Mouse (Mus musculus): Measurements from ENCODE around the gene Kng1. TPM values are rescaled to one million over a fixed set of nuclear protein-coding genes. Genes with fewer than 3 reads are reported as not detected.
"Not testable (repeated sequence)": the region's sequence is repeated elsewhere in the genome, so short reads cannot be mapped to it uniquely, and the experiment has no call there.

The Kng1 gene
- polyA plus RNA-seq, 1 experiment, result 0.14 TPM

DNA sequence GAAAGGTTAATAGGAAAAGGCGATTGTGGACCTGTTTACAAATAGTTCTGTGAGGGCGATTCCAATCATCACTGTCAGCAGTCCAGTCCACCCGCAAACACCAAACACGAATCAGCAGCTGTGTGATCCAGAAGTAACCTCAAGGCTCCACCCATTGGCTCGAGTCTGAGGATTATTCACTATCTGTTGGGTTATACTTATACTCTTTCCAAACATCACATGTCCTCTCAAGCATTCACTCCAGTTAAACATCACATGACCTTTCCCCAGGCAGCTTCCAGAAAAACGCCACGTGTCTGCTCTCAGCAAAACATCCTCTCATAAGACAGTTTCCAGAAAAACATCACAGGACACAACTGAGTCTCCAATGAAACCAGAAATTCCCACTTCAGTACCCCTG lies 19.9 kb upstream of the Kng1 start:
- WGBS, result 53% methylated on average over 7 of the region's 7 CpGs

DNA sequence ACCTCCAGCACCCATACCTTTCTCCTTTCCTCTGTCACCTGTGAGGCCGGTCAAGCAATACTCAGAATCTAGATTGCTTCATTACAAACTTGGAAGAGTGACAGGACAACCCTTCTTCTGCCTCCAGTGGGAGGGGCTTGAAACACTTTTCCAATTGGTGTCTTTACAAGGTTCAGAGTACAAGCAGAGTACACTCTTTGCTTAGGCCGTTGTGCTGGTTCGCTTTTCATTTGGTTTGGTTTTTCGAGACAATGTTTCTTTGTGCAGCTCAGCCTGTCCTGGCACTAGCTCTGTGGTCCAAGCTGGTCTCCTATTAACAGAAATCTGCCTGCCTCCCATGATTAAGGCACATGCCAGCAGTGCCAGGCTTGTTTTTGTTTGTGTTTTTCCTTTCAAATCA lies 18.4 kb upstream of the Kng1 start:
- no peak overlapping the region for H3K4me3 ChIP-seq (replicated peaks; ENCODE audit: extremely low read depth, low read depth, low read length)

More for the DNA sequence above, 19.9 kb upstream of the Kng1 start:
- no peak for DNase-seq
- TF ChIP-seq POLR2A (IDR thresholded peaks at IDR 0.05; ENCODE audit: borderline replicate concordance, extremely low read depth, low read depth, low read length) (no peak), CTCF (IDR thresholded peaks at IDR 0.05; ENCODE audit: insufficient read depth, low read length) (no peak)
- no peak overlapping the region for H3K4me3 ChIP-seq (replicated peaks; ENCODE audit: extremely low read depth, low read depth, low read length)
- no peaks in the 10 kb centered on the region for H3K4me1 ChIP-seq (ENCODE audit: control insufficient read depth, insufficient read depth, low read length)

DNA sequence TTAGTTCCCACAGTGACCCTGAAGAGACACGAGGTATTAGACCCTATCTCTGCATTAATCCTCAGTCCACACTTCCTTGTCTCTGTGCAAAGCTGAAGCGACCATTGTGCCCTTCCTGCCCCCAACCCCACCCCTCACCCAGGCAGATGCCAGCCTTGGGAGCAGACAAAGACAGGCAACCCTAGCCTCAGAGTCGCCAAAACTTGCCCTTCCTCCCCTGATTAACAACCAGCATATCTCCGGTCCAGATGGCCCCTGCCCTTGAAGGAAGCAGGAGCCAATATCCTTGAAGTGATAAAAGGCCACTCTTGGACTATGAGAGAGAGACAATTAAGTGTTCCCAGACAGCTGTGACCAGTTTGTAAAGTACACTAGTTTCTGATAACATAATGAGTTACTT lies 16.8 kb upstream of the Kng1 start:
- Histone ChIP-seq H3K4me3 (replicated peaks; ENCODE audit: extremely low read depth, low read depth, low read length) (no peak overlapping the region), H3K4me1 (ENCODE audit: control insufficient read depth, insufficient read depth, low read length) (no peaks in the 10 kb centered on the region)
- 32% methylated on average over 4 of the region's 4 CpGs for WGBS
- DNase-seq, result no peak
- TF ChIP-seq POLR2A (IDR thresholded peaks at IDR 0.05; ENCODE audit: borderline replicate concordance, extremely low read depth, low read depth, low read length), result no peak
- TF ChIP-seq CTCF (IDR thresholded peaks at IDR 0.05; ENCODE audit: insufficient read depth, low read length), result no peak

More for the DNA sequence above, 18.4 kb upstream of the Kng1 start:
- no peak for TF ChIP-seq POLR2A (IDR thresholded peaks at IDR 0.05; ENCODE audit: borderline replicate concordance, extremely low read depth, low read depth, low read length)
- TF ChIP-seq CTCF (IDR thresholded peaks at IDR 0.05; ENCODE audit: insufficient read depth, low read length), result no peak
- DNase-seq, result no peak
- H3K4me1 ChIP-seq (ENCODE audit: control insufficient read depth, insufficient read depth, low read length), result no peaks in the 10 kb centered on the region
- WGBS, result 85% methylated on average over 4 of the region's 4 CpGs

DNA sequence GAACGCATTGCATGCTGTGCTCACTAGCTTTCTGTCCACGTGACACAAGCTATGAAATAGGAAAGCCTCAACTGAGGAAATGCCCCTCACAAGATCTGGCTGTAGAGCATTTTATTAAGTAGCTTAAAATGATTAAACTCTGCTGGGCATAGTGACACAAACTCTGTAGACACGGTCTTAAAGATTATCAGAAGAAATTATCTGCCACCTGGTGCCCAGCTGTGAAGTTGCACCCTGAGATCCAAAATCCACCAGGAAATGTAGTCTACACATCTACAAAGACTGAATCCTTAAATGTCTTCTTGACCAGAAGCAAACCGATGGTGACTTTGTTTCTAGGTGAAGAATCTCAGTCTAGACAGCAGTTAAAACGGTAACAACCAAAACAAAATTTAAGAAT lies 11.3 kb upstream of the Kng1 start:
- H3K4me1 ChIP-seq (ENCODE audit: control insufficient read depth, insufficient read depth, low read length), result no peaks in the 10 kb centered on the region
- 52% methylated on average over 5 of the region's 5 CpGs for WGBS
- TF ChIP-seq POLR2A (IDR thresholded peaks at IDR 0.05; ENCODE audit: borderline replicate concordance, extremely low read depth, low read depth, low read length), result no peak
- no peak for TF ChIP-seq CTCF (IDR thresholded peaks at IDR 0.05; ENCODE audit: insufficient read depth, low read length)
- H3K4me3 ChIP-seq (replicated peaks; ENCODE audit: extremely low read depth, low read depth, low read length), result no peak overlapping the region
- no peak for DNase-seq

DNA sequence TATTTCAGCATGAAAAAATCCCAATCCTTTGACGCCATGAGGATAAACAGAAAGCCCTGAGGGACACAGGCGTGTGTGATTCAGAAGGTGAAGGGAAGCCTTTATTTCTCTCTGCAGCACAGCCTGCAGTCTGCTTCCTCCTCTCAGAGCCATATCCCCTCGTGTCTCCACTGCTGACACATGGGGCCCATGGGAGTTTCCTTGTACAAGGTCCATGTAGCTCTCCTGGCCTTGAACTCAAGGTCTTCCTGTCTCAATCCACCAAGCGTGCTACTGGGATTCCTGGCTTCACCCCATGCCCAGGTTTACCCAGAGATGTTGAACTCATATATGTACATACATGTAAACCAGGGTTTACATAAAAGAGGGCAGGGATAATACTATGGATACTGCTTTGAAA lies 2.0 kb downstream of the Kng1 start:
- DNase-seq; H3K4me3 ChIP-seq (replicated peaks; ENCODE audit: extremely low read depth, low read depth, low read length); H3K4me1 ChIP-seq (ENCODE audit: control insufficient read depth, insufficient read depth, low read length): not testable (repeated sequence)
- WGBS, result 47% methylated on average over 4 of the region's 4 CpGs

DNA sequence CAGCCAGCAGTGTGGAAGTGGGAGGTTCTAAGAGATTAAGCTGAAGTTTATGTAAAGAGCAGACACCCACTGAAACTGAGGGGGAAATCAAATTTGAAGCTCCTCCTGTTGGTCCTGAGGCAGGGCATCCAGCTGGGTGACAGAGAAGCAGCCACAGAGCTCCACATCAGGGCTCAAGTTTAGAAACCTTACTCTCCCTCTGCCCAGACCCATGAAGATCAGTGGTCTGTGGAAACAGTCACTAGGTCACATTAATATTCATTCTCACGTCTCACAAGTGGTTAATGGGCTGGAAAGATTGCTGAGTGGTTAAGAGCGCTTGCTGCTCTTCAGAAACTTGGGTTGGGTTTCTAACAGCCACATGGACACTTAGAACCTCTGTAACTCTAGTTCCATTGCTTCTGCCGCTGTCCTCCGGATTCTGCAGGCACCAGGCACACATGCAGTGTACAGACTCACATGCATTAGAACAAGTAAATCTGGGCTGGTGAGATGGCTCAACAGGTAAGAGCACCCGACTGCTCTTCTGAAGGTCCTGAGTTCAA lies 3.2 kb downstream of the Kng1 start:
- not testable (repeated sequence) for H3K4me1 ChIP-seq (ENCODE audit: control insufficient read depth, insufficient read depth, low read length); DNase-seq; H3K4me3 ChIP-seq (replicated peaks; ENCODE audit: extremely low read depth, low read depth, low read length)
- WGBS, result 82% methylated on average over 5 of the region's 5 CpGs

DNA sequence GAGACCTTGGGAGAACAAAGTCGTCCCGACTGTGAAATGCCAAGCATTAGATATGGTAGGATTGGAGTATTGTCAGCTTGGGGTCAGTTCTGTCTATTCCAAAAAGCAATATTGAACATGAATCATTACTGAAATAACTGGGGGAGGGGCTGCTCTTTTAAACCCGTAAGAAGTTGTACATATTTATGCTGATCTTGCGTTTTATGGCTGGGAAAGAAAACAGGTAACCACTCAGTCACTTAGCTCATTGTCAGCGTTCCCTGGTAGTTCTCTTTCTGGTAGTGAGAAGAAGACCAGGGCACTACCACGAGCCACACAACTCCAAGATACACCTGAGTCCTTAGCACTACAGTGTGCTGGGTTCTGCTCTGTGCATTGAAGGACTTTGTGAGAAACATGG lies 19.9 kb downstream of the Kng1 start:
- not testable (repeated sequence) for DNase-seq; H3K4me3 ChIP-seq (replicated peaks; ENCODE audit: extremely low read depth, low read depth, low read length); H3K4me1 ChIP-seq (ENCODE audit: control insufficient read depth, insufficient read depth, low read length)
- WGBS, result 84% methylated on average over 6 of the region's 6 CpGs

DNA sequence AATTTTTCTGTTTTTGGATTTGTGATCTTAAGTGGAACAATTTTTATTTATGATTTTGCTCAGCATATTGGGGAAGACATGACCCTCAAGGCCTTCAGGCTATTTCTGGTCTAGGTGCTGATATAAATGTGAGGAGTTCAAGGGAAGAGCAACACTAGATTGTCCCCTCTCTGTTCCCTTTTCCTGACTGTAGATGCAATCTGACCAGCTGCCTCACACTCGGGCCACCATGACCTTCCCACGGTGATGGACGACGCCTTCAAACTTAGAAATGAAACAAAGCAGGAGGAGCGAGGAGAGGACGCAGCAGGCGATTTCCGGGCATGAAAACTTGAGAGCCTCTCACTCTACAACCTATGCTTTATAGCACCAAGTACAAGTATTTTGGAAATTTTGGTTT lies 29.5 kb downstream of the Kng1 start:
- not testable (repeated sequence) for H3K4me3 ChIP-seq (replicated peaks; ENCODE audit: extremely low read depth, low read depth, low read length); H3K4me1 ChIP-seq (ENCODE audit: control insufficient read depth, insufficient read depth, low read length); DNase-seq
- 60% methylated on average over 8 of the region's 8 CpGs for WGBS

DNA sequence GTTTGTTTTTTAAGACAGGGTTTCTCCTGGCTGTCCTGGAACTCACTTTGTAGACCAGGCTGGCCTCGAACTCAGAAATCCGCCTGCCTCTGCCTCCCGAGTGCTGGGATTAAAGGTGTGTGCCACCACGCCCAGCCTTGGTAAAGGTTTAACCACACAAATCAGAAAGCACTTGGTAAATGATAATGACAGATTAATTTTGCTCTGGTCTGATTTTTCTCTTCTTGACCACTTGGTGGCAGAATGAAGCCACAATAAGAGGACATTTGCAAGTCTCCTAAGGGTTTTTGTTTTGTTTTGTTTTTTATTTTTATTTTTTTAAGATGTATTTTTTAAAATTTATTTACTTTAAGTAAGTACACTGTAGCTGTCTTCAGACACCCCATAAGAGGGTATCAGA lies 30.0 kb downstream of the Kng1 start:
- H3K4me1 ChIP-seq (ENCODE audit: control insufficient read depth, insufficient read depth, low read length); H3K4me3 ChIP-seq (replicated peaks; ENCODE audit: extremely low read depth, low read depth, low read length); DNase-seq: not testable (repeated sequence)
- 36% methylated on average over 4 of the region's 4 CpGs for WGBS

DNA sequence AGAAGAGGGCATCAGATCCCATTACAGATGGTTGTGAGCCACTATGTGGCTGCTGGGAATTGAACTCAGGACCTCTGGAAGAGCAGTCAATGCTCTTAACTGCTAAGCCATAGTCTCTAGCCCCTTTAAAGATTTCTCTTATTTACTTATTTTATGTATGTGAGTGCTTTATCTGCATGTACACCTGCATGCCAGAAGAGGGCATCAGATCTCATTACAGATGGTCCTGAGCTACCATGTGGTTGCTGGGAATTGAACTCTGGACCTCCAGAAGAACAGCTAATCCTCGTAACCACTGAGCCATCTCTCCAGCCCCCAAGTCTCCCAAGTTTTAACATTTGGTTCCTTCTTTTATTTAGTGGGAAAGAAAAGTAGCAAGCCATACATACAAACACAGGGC lies 30.8 kb downstream of the Kng1 start:
- DNase-seq; H3K4me3 ChIP-seq (replicated peaks; ENCODE audit: extremely low read depth, low read depth, low read length); H3K4me1 ChIP-seq (ENCODE audit: control insufficient read depth, insufficient read depth, low read length): not testable (repeated sequence)
- WGBS, result 79% methylated on average over 1 of the region's 1 CpGs

DNA sequence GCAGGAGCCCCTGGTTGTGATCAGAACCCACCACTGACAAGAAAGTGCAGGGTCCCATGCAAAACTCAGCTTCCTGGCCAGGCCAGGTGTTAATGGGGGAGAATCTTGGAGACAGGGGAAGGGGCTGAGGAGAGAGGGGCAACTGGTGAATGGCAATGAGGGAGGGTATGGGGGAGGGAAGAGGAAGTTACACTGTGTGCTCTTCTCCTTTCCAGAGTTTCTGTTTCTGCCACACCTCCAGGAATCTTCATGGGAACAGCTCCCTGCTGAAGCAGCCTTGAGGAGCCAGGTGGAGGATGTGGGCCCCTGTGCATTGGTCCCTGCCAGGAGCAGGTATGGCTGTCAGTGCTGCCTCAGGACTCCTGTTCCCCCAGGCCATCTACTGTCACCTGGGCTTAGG lies 33.7 kb downstream of the Kng1 start:
- not testable (repeated sequence) for DNase-seq; H3K4me1 ChIP-seq (ENCODE audit: control insufficient read depth, insufficient read depth, low read length); H3K4me3 ChIP-seq (replicated peaks; ENCODE audit: extremely low read depth, low read depth, low read length)

Data from lung, adult 2 months (tissue).